Mouse (Mus musculus): ENCODE data around the gene Bsn.

Gene Bsn

DNA sequence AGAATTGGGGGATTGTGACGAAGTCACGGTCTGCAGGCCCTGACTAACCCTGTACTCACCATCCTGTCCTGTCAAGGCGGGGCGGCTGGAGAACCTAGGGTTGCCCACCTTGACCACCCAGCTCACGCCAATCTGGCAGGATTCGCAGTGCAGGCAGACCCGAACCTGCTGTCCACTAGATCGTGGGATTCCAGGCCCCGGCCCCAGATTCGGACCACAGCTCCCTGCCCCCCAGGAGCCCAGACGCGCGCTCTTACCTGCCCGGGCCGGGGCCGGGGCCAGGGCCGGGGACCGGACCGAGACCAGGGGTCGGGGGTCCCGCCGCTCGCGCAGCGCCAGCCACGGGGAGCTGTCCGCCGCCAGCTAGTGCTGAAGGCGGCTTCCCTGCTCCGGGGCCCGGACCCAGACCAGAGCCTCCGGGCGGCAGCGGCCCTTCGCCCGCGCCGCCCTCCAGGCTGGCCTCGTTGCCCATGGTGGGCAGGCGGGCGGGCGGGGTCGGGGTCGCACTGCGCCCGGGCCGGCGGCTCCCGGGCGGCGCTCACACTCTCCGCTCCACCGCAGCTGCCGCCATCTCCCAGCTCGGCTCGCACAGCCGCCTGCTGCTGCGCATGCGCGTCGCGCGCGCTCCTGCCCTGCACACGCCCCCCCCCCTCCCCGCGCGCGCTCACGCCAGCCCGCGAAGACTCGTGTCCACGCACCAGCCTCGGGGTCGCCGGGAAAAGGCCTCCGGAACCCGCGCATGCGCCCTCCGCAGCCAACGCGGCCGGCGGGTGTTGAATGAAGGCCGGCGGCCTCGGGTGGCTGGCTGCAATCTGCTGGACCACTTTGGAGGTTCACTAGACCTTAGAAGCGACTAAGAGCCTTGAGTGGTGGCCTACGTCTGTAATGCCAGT is at the start of gene Bsn:
Gene Bsn, minus strand, starts transcription at position 598 of the 893 bp plus-strand sequence.
- DNase-seq (ENCODE audit: low spot score): no peak

DNA sequence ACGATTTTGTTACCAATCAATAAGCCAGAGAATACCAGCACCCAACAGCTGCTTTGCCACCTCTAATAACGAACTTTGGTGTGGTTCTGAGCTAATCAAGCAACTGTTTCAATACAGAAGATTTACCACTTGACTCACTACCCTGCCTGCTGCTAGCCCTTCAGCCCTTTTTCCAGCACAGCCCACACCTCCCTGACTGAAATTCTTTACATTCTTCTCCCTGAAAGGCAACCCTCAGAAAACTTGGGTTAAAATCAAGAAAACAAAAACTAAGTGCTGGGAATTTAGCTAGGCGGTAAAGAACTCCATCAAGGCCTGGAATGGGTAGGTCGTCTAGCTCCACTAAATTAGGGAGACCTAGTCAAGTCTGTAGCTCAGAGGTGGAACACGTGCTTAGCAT is 49.8 kb upstream of the Bsn start:
- no peak for DNase-seq (ENCODE audit: low spot score)

DNA sequence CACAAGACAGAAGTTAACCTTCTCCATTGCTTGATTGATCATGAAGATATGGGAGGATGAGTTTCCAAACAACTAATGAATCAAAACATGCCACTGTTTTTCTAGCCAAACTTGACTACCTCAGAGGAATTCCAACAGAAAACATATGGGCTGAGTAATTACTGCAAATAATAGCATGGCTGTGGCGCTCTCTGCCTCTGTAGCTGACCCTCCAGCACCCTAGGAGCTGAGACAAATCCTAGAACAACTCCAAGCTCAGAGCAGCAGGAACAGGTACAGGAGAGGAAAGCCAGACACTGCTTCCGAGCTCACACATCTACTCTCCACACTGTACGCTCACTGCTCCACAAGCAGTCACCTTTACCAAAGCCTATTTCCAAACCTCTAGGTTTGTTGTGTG is 48.6 kb upstream of the Bsn start:
- no peak for DNase-seq (ENCODE audit: low spot score)

DNA sequence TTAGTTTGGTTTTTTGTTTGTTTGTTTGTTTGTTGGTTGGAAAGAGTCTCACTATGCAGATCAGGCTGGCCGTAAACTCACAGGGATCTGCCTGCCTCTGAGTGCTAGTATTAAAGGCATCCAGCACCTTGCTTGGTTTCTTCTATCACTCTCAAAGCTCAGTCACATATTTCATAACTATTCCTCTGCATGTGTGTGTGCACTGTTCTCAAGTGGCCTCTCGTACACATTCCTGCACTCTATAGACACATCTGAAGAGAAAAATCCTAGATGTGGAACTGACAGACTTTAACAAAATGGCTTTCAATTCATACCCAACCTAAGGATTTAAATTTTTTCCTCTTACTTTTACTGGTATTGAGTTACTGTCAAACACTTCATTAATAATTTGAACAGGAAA is 48.2 kb upstream of the Bsn start:
- no peak for DNase-seq (ENCODE audit: low spot score)

DNA sequence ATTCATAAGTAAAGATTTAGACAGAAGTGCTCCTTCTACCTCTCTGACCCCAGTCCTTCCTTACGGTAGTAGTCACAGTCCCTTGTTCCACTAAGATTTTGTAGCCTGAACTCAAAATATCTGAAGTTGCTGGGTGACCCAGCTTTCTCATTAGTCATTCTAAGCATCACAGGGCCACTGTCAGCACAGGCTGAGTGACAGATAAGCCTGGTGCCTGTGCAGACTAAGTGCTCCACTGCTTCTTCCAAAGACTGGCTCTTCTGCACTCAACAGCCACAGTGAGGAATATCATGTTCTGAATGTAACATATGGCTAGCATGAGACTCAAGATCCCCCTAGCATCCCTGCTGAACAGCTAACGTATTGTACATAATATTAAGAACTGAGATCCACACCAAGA is 44.5 kb upstream of the Bsn start:
- DNase-seq (ENCODE audit: low spot score): no peak

DNA sequence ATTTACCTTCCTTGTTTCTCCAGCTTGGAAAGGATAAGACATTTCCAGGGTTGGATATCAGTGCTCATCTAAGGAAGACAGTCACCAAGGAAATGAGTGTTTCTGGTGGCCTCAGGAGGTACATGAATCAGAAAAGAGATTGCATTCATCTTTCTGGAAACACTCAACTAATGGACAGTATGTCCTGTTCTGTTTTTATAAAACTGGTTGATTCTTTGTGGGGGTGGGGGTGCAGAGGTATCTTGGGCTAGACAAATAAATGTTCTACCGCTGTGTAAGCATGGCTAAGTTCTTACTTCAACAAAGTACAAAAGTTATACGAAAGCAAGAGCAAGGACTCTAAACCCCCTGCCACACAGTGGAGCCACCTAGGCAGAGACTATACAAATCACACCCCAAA is 42.7 kb upstream of the Bsn start:
- DNase-seq (ENCODE audit: low spot score): no peak

DNA sequence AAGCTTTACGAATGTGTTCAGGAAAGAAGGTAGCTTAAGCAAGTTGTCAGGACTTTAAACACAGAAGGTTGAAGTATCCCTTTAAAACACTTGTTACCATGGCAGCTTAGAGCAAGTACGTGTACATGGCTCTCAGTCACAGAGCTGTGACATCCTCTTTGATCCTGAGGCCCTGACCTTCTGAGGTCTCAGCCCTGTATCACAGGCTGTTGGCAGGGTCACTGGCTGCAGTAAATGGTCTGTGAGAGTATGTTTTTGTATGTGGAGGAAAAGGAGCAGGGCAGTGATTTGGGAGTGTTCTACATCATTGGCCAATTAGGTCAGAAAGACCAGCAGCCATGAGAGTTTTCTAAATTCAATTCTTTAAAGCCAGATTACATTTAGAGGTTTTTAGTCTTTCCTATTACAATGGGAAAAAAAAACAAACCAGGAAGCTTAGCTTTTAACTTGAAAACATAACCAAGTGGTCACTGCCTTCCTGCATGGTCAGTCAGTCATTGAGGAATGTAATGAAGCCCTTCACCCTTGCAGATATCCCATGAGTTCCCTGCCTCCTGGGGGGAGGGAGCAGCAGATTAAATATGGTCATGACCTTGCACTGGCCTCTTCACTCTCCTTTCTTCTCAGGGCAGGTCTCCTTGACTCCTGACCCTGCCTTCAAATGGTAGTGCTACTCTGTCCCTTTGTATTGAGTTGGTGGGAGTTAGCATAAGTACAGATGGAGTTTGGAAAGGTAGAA is 37.9 kb upstream of the Bsn start:
- DNase-seq (ENCODE audit: low spot score): no peak

DNA sequence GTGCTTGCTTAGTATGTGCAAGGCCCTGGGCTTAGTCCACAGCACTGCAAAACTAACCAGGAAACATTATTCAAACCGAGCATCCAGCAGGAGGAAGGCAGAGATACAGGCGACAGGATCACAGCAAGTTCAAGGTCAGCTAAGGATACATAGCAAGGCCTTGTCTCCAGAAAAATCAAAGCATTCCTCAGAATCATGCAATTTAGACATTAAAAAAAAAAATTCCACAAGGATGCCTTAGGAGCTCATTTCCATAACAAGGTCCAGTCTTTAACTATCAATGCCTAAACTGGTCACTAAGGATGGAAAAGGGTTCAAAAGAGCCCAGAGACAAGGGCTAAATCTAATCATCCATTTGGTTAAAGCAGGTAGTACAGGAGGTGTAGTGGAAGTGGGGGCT is 35.0 kb upstream of the Bsn start:
- no peak for DNase-seq (ENCODE audit: low spot score)

DNA sequence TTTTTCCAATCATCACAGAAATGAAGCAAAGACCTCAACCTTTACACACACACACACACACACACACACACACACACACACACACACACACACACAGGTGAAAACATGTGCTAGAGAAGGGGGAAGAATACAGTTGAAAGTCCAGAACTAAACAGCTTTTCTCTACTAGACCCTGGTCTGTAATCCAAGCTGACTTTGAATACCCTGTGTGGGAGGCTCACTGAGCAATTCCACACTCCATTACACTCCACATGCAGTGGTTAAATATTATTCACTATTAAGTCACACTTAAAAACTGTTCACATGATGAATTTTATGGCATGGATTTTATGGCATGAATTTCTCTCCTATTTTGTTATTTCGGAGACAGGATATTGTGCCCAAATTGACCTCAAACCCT is 33.4 kb upstream of the Bsn start:
- DNase-seq (ENCODE audit: low spot score): no peak

DNA sequence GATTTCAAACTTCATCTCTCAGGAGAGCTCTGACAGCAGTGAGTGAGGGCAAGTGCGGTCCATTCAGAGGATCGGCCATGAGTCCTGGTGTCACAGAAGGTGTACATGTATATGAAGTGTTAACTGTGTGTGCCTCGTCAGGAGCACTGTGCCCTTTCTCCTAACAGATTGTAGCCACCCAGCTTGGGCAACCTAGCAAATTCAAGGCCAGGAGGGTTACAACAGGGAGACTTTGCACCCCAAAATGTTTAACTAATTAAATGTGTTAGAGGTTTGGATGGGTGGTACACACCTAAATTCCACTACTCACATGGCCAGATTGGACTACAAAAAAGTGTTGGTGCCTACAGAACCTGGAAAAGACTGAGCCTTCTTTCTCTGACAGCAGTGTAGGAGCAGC is 31.4 kb upstream of the Bsn start:
- DNase-seq (ENCODE audit: low spot score): no peak

DNA sequence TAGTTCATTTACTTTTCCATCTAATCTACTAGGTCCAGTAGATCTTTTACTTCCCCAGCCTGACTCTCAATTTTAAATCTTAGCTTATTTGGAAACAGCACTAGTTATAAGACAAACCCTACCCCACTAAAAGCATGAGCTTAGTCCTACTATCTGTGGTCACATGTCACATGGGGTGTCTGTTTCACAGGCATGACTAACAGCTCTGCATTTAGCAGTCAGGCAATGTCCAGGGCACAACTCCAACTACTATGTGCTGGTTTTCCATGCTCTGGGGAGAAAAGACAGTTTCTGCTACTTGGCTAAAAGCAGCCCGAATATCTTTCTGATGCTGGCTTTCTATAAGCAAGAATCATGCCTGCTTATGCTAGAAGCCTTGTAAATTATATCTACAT is 30.2 kb upstream of the Bsn start:
- DNase-seq (ENCODE audit: low spot score): peak; percentile 87

DNA sequence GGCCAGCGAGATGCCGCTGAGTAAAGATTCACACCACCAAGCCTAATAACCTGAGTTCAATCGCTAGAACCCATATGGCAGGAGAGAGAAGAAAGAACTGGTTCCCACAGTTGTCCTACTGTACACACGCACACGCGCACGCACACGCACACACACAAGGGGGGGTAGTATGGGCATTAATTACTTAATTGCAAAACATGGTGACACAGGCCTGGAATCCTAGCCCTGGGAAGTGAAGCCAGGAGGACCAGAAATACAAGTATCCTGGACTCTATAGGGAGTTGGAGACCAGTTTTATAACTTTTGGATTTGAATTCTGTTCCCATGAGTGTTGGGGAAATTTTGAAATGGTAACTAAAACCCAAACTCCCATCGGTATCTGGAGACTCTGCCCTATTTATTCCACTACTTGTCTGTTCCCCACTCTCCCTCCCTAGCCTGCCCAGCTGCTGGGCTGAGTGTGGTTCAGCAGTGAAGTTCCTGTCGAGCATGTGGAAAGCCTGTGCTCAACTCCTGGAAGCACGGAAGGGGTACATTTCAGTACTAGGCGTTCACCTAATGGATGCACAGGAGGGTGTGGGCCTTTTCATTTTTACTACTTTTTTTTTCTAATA is 29.7 kb upstream of the Bsn start:
- DNase-seq (ENCODE audit: low spot score): peak; percentile 47

DNA sequence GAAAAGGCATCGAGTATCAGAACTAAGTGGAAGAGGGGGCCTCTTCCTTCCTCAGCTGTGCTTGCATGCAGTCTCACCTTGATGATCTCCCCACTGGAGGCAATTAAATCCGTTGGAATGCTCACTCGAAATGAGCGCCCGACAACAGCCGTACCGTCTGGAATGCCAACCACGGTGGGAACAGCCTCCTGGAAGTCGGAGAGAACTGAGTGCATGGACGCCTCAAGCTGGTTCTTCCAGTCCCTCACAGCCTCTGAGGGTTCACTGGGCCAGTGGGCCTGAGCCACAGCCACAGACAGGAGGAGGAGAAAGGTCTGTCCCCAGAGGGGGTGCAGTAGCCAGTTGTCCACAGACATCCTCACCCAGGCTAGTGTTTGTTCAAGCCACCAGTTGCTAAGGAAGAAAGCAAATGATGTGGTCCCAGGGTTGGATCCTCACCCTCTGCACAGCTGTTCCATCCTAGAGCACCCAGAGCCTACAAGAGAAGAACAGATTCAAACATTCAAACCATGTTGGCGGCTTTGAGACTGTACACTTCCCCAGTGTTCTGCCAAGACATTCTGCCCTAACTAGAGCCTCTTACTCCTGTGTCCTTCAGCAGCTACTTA is 27.9 kb upstream of the Bsn start:
- DNase-seq (ENCODE audit: low spot score): no peak

DNA sequence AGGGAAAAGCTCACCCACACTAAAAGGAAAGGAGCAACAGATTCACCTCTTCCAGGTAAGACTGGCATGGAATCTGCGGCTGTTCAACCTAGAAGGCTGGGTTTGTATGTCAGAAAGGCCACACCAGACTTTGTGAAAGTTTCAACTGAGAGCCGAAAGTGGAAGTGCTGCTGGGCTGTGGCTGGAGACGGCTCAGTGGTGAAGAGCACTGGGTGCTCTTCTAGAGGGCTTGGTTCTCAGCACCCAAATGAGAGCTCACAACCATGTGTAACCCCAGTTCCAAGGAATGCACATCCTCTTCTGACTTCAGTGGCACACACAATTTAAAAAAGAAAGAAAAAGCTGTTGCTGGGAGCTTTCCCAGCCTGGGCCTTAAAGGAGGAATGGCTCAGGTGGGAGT is 27.2 kb upstream of the Bsn start:
- DNase-seq (ENCODE audit: low spot score): no peak

DNA sequence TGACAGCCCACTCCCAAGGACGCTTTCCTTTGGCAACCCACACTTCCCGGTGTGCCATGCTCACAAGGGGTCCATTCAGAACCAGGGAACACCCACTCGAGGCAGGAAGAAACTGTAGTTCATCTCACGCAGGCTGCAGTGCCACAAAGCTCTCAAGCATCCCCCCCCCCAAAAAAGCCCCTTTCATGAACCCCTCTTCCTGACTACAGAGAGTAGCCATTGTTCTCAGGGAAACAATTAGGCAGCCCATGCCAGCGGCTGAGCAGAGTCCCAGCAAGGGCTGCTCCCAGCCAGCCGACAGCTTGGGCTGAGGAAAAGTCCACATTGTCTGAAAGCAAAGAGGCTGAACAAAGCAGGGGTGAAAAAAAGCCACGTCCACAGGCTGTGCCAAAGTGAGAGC is 22.9 kb upstream of the Bsn start:
- no peak for DNase-seq (ENCODE audit: low spot score)

DNA sequence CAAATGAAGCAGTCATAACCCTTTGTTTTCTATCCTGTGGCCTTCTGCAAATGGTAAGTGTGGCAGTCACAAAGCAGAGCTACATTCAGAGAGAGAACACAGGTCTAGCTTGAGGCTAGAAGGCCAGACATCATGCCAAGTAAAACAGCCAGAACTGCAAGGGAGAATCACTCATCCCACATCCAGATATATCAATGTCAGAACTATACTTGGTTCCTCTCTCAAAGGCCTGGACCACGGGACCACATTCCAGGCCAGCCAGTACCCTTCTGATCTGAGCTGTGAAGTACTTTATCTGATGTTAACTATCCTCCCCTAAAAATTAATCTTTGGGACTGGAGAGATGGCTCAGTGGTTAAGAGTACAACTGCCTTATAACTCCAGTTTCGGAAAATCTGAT is 22.2 kb upstream of the Bsn start:
- DNase-seq (ENCODE audit: low spot score): no peak

DNA sequence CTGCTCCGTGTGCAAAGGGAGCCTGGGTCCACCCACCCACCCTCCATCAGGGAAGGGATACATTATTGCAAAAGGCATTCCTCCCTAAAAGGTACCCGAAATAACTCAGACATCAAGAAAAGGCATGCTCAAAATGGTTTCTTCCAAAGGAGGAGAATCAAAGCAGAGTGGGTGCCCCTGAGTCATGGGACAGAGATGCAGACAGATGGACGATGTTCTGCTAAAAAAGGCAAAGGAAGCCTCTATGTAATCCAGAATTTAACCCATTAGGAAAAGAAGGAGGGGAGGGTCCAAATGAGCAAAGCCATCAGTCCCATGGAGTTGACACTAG is 15.4 kb upstream of the Bsn start:
- no peak for DNase-seq (ENCODE audit: low spot score)

DNA sequence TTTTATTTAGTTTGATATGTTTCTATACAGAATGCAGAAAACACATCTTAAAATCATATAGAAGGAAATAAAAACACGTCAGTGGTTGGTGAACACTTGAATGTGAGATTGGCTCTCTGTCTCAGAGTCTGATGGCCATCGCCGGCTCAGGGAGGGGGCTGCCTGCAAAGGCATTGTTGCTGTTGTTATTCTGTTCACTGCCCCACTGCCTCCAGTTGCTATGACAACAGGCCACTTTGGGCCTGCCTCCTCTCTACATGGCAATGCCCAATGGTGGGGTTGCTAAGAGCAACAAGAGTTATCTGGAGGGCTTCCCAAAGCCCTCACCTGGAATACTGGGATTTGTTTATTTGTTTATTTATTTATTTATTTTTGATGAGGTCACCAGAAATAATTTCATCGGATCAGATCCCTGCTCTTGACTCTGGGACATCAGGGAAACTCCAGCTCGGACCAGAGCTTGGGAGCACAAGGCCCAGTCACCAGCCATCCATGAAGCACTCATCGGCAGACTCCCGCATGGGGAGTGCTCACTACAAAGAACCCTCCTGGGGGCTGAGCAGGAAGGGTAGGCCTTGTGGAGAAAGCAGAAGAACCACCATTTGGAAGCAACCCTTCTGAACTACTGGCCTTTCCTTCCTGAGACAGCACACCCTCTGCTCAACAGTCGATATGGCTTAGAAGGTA is 14.8 kb upstream of the Bsn start:
- DNase-seq (ENCODE audit: low spot score): no peak

DNA sequence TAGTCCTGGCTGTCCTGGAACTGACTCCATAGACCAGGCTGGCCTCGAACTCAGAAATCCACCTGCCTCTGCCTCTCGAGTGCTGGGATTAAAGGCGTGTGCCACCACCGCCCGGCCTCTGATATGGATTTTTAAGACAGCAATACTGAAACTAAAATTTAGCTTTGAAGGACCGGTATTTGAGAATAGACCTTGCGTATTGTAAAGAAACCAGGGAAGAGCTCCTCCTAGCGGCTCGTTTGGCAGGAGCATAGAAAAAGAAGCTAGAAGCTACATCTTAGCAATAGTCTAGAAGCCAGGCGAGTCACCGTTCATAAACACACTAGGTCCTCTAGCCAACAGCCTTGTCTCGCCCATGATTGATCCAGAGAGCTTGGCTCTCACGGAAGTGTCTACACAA is 12.8 kb upstream of the Bsn start:
- DNase-seq (ENCODE audit: low spot score): peak; percentile 81

DNA sequence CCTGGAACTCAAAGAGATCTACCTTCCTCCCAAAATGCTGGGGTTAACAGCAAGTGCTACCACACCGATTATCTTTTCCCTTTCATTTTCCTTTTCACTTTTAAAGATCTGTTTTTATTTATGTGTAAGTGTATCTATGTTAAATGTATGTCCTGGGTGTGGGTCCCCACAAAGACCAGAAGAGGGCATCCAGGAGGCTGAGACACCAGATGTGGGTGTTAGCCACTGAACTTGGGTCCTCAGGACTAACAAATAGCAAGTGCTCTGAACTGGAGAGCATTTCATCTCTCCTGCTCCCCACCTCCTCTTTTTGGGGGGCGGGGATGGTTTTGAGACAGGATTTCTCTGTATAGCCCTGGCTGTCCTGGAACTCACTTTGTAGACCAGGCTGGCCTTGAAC is 12.0 kb upstream of the Bsn start:
- no peak for DNase-seq (ENCODE audit: low spot score)

DNA sequence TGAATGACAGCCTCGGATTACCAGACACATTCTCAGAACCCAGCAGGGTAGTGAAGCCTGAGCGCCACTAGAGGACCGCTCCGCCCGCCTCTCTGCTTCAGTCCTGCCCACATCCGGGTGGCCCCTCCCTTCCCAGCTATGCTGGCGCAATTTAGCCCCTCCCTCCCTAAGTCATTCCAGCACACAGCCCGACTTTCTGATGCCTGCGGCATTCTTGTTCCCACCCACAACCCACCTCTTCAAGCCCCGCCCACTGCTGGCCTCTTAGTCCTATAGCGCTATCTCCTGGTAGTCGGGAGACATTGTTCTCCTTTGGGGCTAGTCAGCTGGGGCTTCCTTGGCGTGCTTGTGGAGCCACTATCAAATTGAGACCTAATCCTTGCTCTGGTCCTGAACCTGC is 11.0 kb upstream of the Bsn start:
- peak; percentile 98 for DNase-seq (ENCODE audit: low spot score)

DNA sequence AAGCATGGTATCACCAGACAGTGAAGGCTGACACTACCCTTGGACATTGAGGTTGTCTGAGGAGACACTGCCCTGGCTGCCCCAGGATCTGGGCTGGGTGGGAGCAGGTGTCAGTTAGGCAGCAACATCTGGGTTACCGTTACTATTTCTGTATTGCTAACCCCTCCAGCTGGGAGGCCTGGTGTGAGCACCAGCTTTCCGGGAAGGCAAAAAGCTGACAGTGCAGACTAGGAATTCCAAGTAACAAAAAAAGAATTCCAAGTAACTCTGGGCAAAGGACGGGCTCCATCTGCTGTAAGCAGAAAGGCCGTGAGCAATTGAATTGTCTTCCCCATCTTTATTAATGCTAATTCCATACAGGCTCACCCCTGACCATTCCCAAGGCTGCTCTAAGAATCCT is 8.4 kb upstream of the Bsn start:
- DNase-seq (ENCODE audit: low spot score): no peak
